Mouse (Mus musculus): Measurements from ENCODE around the gene Ccdc17. TPM values are rescaled to one million over a fixed set of nuclear protein-coding genes. Genes with fewer than 3 reads are reported as not detected.

Gene Ccdc17
- polyA plus RNA-seq (2015; fragmentation: Nextera tagmentation; extraction: Ambion mirVana): 4.7 and 5.3 TPM in 2 replicates

GRCm38 (mm10) chr4:116596379-116596778, at the start of gene Ccdc17:
Gene Ccdc17, plus strand, starts transcription at chr4:116596654.
- peak within 1 kb of the TSS; percentile 90 for H3K27ac ChIP-seq (replicated peaks)
- peaks cover 19% of the 10 kb centered on the region for H3K36me3 ChIP-seq (ENCODE audit: control insufficient read depth, insufficient read depth, low read length)
- peak within 1 kb of the TSS; percentile 98 for H3K4me2 ChIP-seq (replicated peaks; ENCODE audit: low read depth)
- WGBS: 22% methylated on average over 5 of the region's 5 CpGs
- peak; percentile 66 for DNase-seq (ENCODE audit: low spot score)
- no peaks in the 10 kb centered on the region for H3K9me3 ChIP-seq (ENCODE audit: control insufficient read depth, low read length)
- no peaks in the 10 kb centered on the region for H3K27me3 ChIP-seq (ENCODE audit: control insufficient read depth, insufficient read depth, low read length)
- no peak for TF ChIP-seq CTCF (IDR thresholded peaks at IDR 0.05; ENCODE audit: low read depth)
- no peak for TF ChIP-seq EP300 (optimal IDR thresholded peaks at IDR 0.05)
- peak; percentile 53; the same call in 1 of the 2 replicates for ATAC-seq (ENCODE audit: low FRiP score, low TSS enrichment)
- H3K4me1 ChIP-seq (replicated peaks; ENCODE audit: control insufficient read depth, insufficient read depth): 0 out of 2 replicates have a peak, but pooled peaks cover 5% of the 10 kb centered on the region
- peak within 1 kb of the TSS; percentile 79 for H3K9ac ChIP-seq (ENCODE audit: low read length)
- H3K4me3 ChIP-seq (ENCODE audit: low read depth, low read length): peak within 1 kb of the TSS; percentile 61

DNA sequence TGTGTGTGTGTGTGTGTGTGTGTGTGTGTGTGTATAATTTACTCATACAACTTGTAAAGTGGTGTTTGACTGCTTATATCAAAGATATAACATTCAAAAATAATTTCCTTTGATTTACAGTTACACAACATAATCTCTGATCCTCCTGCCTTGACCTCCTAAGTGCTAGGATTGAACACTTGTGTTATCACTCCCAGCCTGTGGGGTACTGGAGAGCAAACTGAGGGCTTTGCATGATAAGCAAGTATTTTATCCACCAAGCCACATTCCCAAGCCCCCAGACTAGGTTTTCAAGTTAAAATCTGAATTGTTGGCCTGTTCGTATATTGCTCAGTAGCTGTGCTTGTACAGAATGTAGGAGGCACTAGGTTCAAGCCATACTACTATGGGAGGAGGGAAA, 46.0 kb upstream of the Ccdc17 start:
- WGBS: 89% methylated on average over 1 of the region's 1 CpGs
- Histone ChIP-seq H3K27me3 (ENCODE audit: control insufficient read depth, insufficient read depth, low read length) (no peaks in the 10 kb centered on the region), H3K4me2 (replicated peaks; ENCODE audit: low read depth) (no peak overlapping the region), H3K4me1 (replicated peaks; ENCODE audit: control insufficient read depth, insufficient read depth) (no peaks in the 10 kb centered on the region), H3K9ac (ENCODE audit: low read length) (no peak overlapping the region), H3K36me3 (ENCODE audit: control insufficient read depth, insufficient read depth, low read length) (peaks cover 5% of the 10 kb centered on the region; the same call in 1 of the 2 replicates), H3K27ac (replicated peaks) (no peak overlapping the region), H3K4me3 (ENCODE audit: low read depth, low read length) (no peak overlapping the region), H3K9me3 (ENCODE audit: control insufficient read depth, low read length) (no peaks in the 10 kb centered on the region)
- ATAC-seq (ENCODE audit: low FRiP score, low TSS enrichment) (no peak), DNase-seq (ENCODE audit: low spot score) (no peak)
- no peak for TF ChIP-seq CTCF (IDR thresholded peaks at IDR 0.05; ENCODE audit: low read depth)
- TF ChIP-seq EP300 (optimal IDR thresholded peaks at IDR 0.05): no peak

- TF ChIP-seq EP300 (optimal IDR thresholded peaks at IDR 0.05) (no peak), CTCF (IDR thresholded peaks at IDR 0.05; ENCODE audit: low read depth) (no peak)
- WGBS: 71% methylated on average over 3 of the region's 3 CpGs
Observed at GRCm38 (mm10) chr4:116553035-116553434, 43.4 kb upstream of the Ccdc17 start.

GRCm38 (mm10) chr4:116555413-116556300, 40.8 kb upstream of the Ccdc17 start, which contains the start of gene Tmem69:
Gene Tmem69, minus strand, starts transcription at chr4:116555936.
- ATAC-seq (ENCODE audit: low FRiP score, low TSS enrichment): no peak
- WGBS: 2% methylated on average over 23 of the region's 23 CpGs
- TF ChIP-seq EP300 (optimal IDR thresholded peaks at IDR 0.05) (no peak), CTCF (IDR thresholded peaks at IDR 0.05; ENCODE audit: low read depth) (no peak)

More at GRCm38 (mm10) chr4:116553035-116553434, 43.4 kb upstream of the Ccdc17 start:
- Histone ChIP-seq H3K4me1 (replicated peaks; ENCODE audit: control insufficient read depth, insufficient read depth) (no peaks in the 10 kb centered on the region), H3K9ac (ENCODE audit: low read length) (no peak overlapping the region), H3K36me3 (ENCODE audit: control insufficient read depth, insufficient read depth, low read length) (peaks cover 5% of the 10 kb centered on the region; the same call in 1 of the 2 replicates), H3K4me3 (ENCODE audit: low read depth, low read length) (no peak overlapping the region), H3K4me2 (replicated peaks; ENCODE audit: low read depth) (no peak overlapping the region), H3K27me3 (ENCODE audit: control insufficient read depth, insufficient read depth, low read length) (no peaks in the 10 kb centered on the region), H3K27ac (replicated peaks) (no peak overlapping the region), H3K9me3 (ENCODE audit: control insufficient read depth, low read length) (no peaks in the 10 kb centered on the region)
- DNase-seq (ENCODE audit: low spot score): no peak
- no peak for ATAC-seq (ENCODE audit: low FRiP score, low TSS enrichment)

GRCm38 (mm10) chr4:116556561-116557305, 39.7 kb upstream of the Ccdc17 start:
- Histone ChIP-seq H3K27me3 (ENCODE audit: control insufficient read depth, insufficient read depth, low read length) (no peaks in the 10 kb centered on the region), H3K9me3 (ENCODE audit: control insufficient read depth, low read length) (no peaks in the 10 kb centered on the region), H3K4me2 (replicated peaks; ENCODE audit: low read depth) (peak overlapping the region; percentile 71), H3K9ac (ENCODE audit: low read length) (peak overlapping the region; percentile 78), H3K36me3 (ENCODE audit: control insufficient read depth, insufficient read depth, low read length) (peaks cover 5% of the 10 kb centered on the region; the same call in 1 of the 2 replicates), H3K27ac (replicated peaks) (peak overlapping the region; percentile 95), H3K4me1 (replicated peaks; ENCODE audit: control insufficient read depth, insufficient read depth) (no peaks in the 10 kb centered on the region), H3K4me3 (ENCODE audit: low read depth, low read length) (peak overlapping the region; percentile 87)
- no peak for TF ChIP-seq CTCF (IDR thresholded peaks at IDR 0.05; ENCODE audit: low read depth)
- WGBS: under 1% methylated on average over 28 of the region's 28 CpGs
- peak; percentile 95 for DNase-seq (ENCODE audit: low spot score)
- peak; percentile 95 for ATAC-seq (ENCODE audit: low FRiP score, low TSS enrichment)

More at GRCm38 (mm10) chr4:116555413-116556300, 40.8 kb upstream of the Ccdc17 start, which contains the start of gene Tmem69:
- Histone ChIP-seq H3K9ac (ENCODE audit: low read length) (peak within 1 kb of the TSS; percentile 55), H3K27ac (replicated peaks) (peak within 1 kb of the TSS; percentile 95), H3K4me2 (replicated peaks; ENCODE audit: low read depth) (peak within 1 kb of the TSS; percentile 71), H3K27me3 (ENCODE audit: control insufficient read depth, insufficient read depth, low read length) (no peaks in the 10 kb centered on the region), H3K4me3 (ENCODE audit: low read depth, low read length) (peak within 1 kb of the TSS; percentile 87), H3K4me1 (replicated peaks; ENCODE audit: control insufficient read depth, insufficient read depth) (no peaks in the 10 kb centered on the region), H3K9me3 (ENCODE audit: control insufficient read depth, low read length) (no peaks in the 10 kb centered on the region), H3K36me3 (ENCODE audit: control insufficient read depth, insufficient read depth, low read length) (peaks cover 5% of the 10 kb centered on the region; the same call in 1 of the 2 replicates)
- DNase-seq (ENCODE audit: low spot score): peak; percentile 82
